Mouse (Mus musculus): ENCODE measurements around the gene Rfc1.
"Not testable (repeated sequence)": the region's sequence is repeated elsewhere in the genome, so short reads cannot be mapped to it uniquely, and the experiment has no call there.

Rfc1 gene

DNA sequence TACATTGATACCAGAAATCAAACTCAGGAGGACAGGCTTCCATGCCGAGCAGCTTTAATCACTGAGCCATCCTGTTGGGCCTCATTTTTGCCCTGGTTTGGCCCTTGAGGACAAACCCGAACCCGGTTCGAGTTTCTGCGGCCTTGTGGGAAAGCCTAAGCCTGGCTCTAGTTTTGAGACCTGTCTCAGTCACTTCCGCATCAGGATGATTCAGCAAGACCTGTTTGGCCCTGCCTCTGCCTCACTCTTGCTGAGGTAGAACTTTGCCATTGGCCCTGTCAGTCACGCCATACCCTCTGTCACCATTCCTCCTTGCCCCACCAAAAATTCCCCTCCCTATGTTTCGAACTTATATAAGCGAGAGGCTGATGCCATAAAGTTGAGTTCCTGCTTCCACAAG lies 35.3 kb downstream of the Rfc1 start:
- no peak for DNase-seq (ENCODE audit: low spot score in 2 of 2)

GRCm38 (mm10) chr5:65299623-65300022 lies 35.8 kb downstream of the Rfc1 start:
- not testable (repeated sequence) for DNase-seq (ENCODE audit: low spot score in 2 of 2)

- DNase-seq (ENCODE audit: low spot score in 2 of 2), result no peak
Measured at GRCm38 (mm10) chr5:65298167-65298950, 37.1 kb downstream of the Rfc1 start.

DNA sequence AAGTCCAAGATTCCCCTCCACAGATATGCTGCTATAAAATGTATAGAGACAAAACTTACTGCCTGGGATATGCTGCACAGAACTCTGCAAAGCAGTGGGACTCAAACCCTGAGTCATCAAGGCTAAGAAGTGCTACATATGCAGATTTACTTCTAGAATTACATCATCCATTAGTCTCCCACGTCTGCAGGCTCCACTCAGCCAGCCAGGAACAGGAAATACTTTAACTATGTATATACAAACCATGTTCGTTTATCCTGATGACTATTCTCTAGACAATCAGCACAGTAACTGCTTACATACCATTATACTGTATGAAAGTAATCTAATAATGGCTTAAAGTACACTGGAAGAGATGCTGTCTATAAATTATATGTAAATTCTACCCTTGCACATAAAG lies 41.2 kb downstream of the Rfc1 start:
- DNase-seq (ENCODE audit: low spot score in 2 of 2), result no peak

DNA sequence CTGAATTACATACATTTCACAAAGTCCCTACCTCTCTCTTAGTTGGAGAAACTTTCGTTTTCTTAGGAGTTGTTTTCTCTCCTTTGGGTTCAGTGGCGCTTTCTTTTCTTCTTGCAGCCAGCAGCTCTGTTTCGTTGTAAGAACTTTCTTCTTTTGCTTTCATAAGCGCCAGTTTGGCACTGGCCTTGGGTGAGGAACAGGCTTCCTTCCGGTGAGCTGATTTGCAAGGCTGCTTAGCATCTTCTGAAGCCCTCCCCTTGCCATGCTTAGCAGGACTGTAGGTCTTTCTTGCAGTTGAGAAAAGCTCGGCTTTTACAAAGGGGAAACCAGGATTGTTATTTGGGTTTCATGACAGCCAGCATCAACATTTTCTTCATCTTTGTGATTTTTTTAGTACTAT lies 41.8 kb downstream of the Rfc1 start:
- DNase-seq (ENCODE audit: low spot score in 2 of 2), result no peak

- DNase-seq (ENCODE audit: low spot score in 2 of 2), result not testable (repeated sequence)
Measured at GRCm38 (mm10) chr5:65289009-65289408, 46.5 kb downstream of the Rfc1 start.

DNA sequence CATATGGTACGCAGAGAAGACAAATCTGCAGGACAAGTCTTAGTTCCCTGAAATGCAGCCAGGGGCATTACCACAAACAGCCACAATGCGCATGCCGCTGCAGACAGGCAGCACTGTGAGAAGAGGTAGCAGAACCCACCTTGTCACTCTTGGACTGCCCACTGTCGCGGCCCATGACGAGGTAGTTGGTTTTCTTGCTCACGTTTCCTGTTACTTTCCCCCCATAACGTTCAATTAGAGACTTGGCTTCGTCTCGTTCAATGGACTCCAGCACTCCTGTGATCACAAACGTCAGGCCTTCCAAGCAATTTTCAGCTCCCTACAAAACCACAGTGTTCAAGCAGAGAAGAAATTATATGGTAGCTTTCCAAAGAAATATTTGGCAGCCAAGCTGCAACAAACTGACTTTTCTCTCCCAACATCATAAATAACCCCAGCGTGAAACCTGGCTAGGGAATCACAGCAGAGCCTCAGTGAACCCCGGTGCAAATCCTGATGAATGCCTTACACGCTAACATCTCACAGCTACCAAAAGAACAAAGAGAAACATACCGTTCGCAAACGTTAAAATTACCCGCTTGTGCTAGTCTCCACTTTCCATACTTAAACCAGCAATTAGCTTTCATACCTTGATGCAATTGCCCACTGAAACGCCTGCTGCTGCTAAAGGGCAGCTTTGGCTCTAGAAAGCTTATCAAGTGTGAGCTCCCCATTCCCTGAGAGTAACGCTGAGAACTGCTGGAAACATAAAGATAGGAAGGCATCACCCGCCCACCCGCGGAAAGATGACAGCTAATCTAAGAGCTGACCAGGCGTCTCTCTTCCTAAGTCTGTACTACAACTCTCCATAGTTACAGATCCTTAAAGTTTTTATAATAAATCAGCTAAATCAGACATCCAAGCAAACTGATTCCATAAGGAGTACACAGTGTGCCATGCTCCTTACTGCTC lies 47.4 kb downstream of the Rfc1 start:
- DNase-seq (ENCODE audit: low spot score in 2 of 2), result no peak

DNA sequence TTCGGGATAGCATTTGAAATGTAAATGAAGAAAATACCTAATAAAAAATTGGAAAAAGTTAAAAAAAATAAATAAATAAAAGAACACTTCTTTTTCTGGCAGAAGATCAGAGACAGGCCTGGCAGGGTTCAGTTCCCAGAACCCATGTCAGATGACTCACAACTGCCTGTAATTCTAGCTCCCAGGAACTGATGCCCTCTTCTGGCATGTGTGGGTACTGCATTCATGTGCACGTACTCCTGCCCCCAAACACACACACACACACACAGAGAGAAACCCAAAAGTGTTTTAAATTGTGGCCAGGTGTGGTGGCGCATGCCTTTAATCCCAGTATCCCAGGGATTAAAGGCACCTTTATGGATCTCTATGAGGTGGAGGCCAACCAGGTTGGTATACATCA lies 51.3 kb downstream of the Rfc1 start:
- DNase-seq (ENCODE audit: low spot score in 2 of 2), result peak in 1 of 2 experiments; percentile 10

- DNase-seq (ENCODE audit: low spot score in 2 of 2), result no peak
Measured at GRCm38 (mm10) chr5:65281216-65281615, 54.3 kb downstream of the Rfc1 start.

DNA sequence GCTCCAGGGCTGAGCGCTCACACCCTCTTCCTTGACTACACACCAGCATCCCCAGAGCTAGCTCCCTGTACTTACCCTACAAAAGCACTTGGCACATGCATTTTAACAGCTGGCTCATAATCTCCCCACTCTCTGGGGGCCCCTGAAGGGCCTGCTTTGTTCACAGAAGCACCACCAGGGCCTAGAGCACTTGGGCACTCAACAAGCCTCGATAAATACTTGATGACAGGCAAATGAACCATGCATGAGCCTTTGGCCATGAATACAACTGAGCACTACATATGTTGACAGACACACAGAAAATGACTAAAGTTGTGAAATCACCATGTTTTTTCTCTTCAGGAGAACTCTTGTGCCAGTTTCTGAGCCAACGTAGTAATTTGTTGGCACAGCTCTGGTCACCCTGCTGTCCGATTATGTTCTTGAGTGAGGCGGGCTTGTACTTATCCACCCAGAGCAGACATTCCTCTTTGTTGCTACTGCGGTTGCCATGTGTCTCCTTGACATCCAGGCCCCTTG lies 56.3 kb downstream of the Rfc1 start:
- DNase-seq (ENCODE audit: low spot score in 2 of 2), result no peak

- no peak for DNase-seq (ENCODE audit: low spot score in 2 of 2)
Measured at GRCm38 (mm10) chr5:65273966-65274365, 61.5 kb downstream of the Rfc1 start.

DNA sequence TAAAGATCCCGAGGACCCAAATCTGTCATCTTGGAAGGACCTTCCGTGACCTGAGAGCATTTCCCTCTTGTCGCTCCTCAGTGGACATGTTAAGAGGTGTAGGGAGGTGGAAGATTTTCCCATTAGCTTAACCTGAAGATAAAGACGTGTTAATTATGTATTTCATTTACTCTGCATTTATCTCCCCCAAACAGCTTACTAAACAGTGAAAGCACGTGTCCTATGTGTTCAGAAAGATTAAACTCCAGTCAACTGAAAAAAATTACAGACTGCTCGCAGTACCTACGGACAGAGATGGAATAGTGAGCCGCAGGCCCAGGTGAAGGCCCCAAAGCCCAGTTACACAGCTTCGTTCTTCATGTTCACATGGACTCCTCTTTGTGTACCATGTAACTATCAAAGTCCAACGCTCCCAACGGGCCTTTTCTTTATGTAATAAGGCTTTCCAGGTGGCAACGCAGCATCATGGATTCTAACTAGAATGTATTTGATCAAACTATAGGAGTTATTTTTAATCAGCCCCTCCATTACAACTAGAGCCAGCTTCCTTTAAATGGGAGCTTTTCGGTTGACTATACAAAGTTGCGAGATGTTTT lies 77.5 kb downstream of the Rfc1 start:
- DNase-seq (ENCODE audit: low spot score in 2 of 2), result no peak

DNA sequence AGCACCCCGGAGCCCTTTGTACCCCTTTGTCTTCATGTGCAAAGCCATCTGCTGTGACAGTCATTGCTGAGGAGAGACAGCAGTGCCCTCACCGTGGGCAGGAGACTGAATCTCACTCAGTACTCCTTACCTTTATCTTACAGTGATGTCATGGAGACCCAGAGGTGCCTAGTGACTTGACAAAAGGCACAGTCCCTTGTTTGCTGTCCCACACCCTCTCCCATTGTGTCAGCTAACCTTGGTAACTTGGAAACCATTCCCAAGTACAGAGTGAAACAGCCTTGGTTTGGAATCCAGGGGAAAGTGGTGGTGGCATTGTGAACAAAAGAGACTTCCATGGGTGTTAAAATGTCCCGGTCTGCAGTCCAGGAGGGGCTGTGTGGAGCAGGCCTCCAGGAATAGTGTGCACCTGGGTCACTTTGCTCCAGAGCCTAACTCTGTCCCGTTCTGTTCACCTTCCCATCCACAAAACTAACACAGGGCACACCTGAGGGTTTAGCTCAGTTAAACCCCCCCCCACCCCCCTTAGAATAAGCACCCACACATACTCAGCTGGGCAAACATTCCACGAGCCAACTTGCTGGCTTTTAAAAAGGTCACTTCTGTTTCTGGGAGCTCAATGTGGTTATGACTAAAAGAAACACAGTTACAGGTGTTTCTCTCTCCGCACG lies 85.2 kb downstream of the Rfc1 start:
- no peak for DNase-seq (ENCODE audit: low spot score in 2 of 2)

DNA sequence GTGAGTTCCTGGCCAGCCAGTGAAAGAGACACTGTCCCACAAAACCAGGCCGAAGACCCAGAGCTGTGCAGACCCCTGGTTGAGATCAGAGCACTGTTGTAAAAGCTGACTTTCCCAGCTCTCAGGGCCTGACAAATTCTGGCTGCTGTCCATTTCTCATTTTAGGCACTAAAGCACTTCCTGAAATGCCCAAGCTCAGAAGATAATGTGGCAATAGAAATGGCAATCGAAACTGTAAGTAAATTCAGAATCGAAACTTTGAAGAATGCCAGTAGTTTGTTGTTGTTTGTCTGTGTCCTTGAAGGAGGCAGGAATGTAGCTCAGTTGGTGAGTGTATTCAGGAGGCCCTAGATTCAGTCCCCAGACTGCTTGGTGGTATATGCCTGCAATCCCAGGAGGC lies 88.2 kb downstream of the Rfc1 start:
- peak in 1 of 2 experiments; percentile 14 for DNase-seq (ENCODE audit: low spot score in 2 of 2)

- peak in 1 of 2 experiments; percentile 16 for DNase-seq (ENCODE audit: low spot score in 2 of 2)
Measured at GRCm38 (mm10) chr5:65242740-65243139, 92.7 kb downstream of the Rfc1 start.

GRCm38 (mm10) chr5:65231289-65232003 lies 104.0 kb downstream of the Rfc1 start:
- DNase-seq (ENCODE audit: low spot score in 2 of 2), result no peak

GRCm38 (mm10) chr5:65224056-65224455 lies 111.4 kb downstream of the Rfc1 start:
- no peak for DNase-seq (ENCODE audit: low spot score in 2 of 2)

DNA sequence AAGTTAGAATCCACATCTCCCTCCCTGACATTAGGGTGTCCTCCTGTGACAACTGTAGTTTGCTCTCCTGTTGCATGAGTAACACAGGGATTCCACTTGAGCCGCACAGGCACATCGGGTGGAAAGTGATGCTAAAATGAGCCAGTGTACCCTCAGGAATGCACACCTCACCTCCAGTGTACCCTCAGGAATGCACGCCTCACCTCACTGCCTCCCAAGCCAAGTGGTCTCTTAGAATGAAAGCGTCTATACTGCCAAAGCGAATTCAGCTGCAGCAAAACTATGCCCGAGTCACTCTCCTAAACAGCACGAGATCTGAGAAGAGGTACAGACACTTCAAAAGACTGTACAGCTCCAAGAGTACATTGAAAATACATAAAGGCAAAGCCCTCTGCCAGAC lies 114.4 kb downstream of the Rfc1 start:
- DNase-seq (ENCODE audit: low spot score in 2 of 2), result no peak

DNA sequence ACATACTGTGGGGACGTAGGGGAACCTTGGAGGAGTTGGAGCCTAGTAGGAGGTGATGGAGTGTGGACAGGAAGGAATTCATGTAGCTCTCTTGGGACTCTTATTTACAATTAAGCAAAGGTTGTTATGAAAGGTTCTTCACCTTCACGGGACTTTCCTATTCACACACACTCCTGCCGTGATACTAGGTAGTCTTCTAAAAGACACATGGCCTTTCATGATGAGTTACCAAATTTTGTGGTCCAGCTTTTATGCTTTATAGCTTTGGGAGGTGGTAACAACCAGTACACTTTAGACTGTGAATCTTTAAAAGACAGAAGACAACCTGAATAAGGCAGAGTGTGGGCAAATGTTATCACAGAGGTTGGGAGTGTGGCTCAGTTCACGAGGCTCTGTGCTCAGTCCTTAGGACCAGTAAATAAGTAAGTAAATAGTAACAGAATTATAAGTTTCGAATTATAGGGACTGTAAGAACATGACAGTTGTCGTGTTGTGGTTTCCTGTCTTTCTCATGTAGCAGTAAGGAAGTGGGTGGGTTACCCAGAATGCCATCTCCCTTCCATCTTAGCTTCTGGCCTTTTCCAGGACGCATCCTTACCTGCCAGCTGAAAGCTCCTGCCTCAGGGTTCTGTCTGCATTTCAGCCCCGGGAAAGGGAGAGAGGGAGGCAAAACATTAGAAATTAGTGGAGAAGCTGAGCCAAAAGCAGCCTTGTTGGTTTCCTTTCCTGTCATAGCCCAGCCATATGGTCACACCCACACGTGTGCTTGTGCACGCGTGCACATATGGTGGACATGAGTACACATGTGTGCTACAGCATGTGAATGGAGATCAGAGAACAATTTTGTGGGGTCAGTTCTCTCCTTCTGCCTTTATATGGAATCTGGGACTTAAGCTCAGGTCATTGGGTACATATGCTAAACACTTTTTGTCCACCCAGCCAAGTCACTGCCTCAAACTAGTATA lies 117.9 kb downstream of the Rfc1 start:
- DNase-seq (ENCODE audit: low spot score in 2 of 2), result no peak

DNA sequence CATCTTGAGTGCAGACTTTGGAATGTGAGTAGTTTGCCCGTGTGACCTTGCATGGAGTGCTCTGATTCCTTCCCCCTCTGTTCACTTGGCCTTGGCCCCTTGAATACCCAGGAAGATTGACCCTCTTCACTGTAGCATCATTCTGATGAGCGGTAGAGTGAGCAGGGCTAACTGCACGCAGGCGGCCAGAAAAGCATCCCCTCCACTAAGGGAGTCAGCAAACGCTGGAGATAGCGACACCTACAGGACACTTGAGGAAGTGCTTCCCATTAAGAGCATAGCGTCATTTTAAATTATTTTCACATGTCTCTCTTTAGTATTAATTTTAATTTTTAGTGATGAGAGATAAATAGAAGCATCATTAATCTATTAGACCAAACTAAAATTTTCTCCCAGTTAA lies 122.1 kb downstream of the Rfc1 start:
- DNase-seq (ENCODE audit: low spot score in 2 of 2), result peak in 1 of 2 experiments; percentile 13

Measured in spleen, postnatal 36 days (tissue).